Comparison of ENCODE assay signal across 11 mouse cellular contexts in genomic region chr4:25798412-25798811, GRCm38 (mm10). TPM values are rescaled to one million over a fixed set of nuclear protein-coding genes. Genes with fewer than 3 reads are reported as not detected.
DNase-seq lines count a peak whose midpoint lies in the region; ATAC-seq and TF ChIP-seq lines count a peak whose summit lies in the region.
"Had no signal": no experiment of that assay in that cellular context is flagged by ENCODE, and none has a peak within 500 bp of the region (broad histone marks: within the 10 kb centered on the region; RNA-seq: fewer than 3 reads in every experiment).

No protein-coding gene starts in this region.

- no peak for ATAC-seq in heart, embryonic 12.5 days (ENCODE audit: insufficient number of reproducible peaks, low FRiP score)
- ATAC-seq in heart, embryonic 11.5 days (replicated peaks; ENCODE audit: insufficient number of reproducible peaks, low FRiP score, low TSS enrichment) = no peak
- no peak for ATAC-seq in forebrain, embryonic 11.5 days (replicated peaks; ENCODE audit: low FRiP score)
- ATAC-seq in midbrain, embryonic 12.5 days (ENCODE audit: low FRiP score, low read depth) = no peak
- ATAC-seq in CD4-positive, CD25-positive, alpha-beta regulatory T cell, adult 4 months = no peak
- no peak for ATAC-seq in megakaryocyte progenitor cell, adult 5-6 weeks (replicated peaks; ENCODE audit: poor library complexity)
- ATAC-seq in intestine, embryonic 15.5 days = no peak

- H3K27me3 ChIP-seq in heart, embryonic 12.5 days (replicated peaks) = peaks cover 19% of the 10 kb centered on the region; the same call in 1 of the 2 replicates
- H3K27me3 ChIP-seq in heart, embryonic 11.5 days (ENCODE audit: control insufficient read depth, insufficient read depth, low read length) = peaks cover 13% of the 10 kb centered on the region; the same call in 1 of the 2 replicates
- H3K27me3 ChIP-seq in forebrain, embryonic 11.5 days (ENCODE audit: control insufficient read depth, insufficient read depth, low read length) = no peaks in the 10 kb centered on the region
- H3K27me3 ChIP-seq in midbrain, embryonic 12.5 days = peaks cover 2% of the 10 kb centered on the region; the same call in 1 of the 2 replicates
- peaks cover 17% of the 10 kb centered on the region for H3K27me3 ChIP-seq in intestine, embryonic 15.5 days (replicated peaks)

- no peaks in the 10 kb centered on the region for H3K9me3 ChIP-seq in heart, embryonic 12.5 days (replicated peaks)
- no peaks in the 10 kb centered on the region for H3K9me3 ChIP-seq in heart, embryonic 11.5 days (replicated peaks; ENCODE audit: control insufficient read depth, low read length)
- no peaks in the 10 kb centered on the region for H3K9me3 ChIP-seq in ES-E14 (ENCODE audit: control insufficient read depth, insufficient read depth, low read depth, low read length)
- H3K9me3 ChIP-seq in forebrain, embryonic 11.5 days (ENCODE audit: control insufficient read depth, low read length) = no peaks in the 10 kb centered on the region
- H3K9me3 ChIP-seq in midbrain, embryonic 12.5 days = no peaks in the 10 kb centered on the region
- H3K9me3 ChIP-seq in intestine, embryonic 15.5 days = no peaks in the 10 kb centered on the region

- no peak overlapping the region for H3K27ac ChIP-seq in heart, embryonic 12.5 days (ENCODE audit: poor library complexity, severe bottlenecking)
- H3K27ac ChIP-seq in heart, embryonic 11.5 days (ENCODE audit: low read depth, low read length) = no peak overlapping the region
- H3K27ac ChIP-seq in ES-E14 (ENCODE audit: insufficient read depth, low read depth, low read length, poor library complexity, severe bottlenecking) = no peak overlapping the region
- H3K27ac ChIP-seq in forebrain, embryonic 11.5 days (ENCODE audit: low read depth, low read length) = no peak overlapping the region
- no peak overlapping the region for H3K27ac ChIP-seq in midbrain, embryonic 12.5 days (replicated peaks)
- H3K27ac ChIP-seq in intestine, embryonic 15.5 days = no peak overlapping the region

- H3K9ac ChIP-seq in heart, embryonic 12.5 days = no peak overlapping the region
- H3K9ac ChIP-seq in heart, embryonic 11.5 days (ENCODE audit: low read depth, low read length) = no peak overlapping the region
- no peak overlapping the region for H3K9ac ChIP-seq in ES-E14 (ENCODE audit: insufficient read depth, low read depth, low read length, poor library complexity, severe bottlenecking)
- H3K9ac ChIP-seq in forebrain, embryonic 11.5 days (ENCODE audit: low read length) = peak overlapping the region; percentile 81
- peak overlapping the region; percentile 62; the same call in 1 of the 2 replicates for H3K9ac ChIP-seq in midbrain, embryonic 12.5 days (replicated peaks)
- H3K9ac ChIP-seq in intestine, embryonic 15.5 days = no peak overlapping the region

- peaks cover 9% of the 10 kb centered on the region; the same call in 1 of the 2 replicates for H3K4me1 ChIP-seq in heart, embryonic 12.5 days (replicated peaks)
- no peaks in the 10 kb centered on the region for H3K4me1 ChIP-seq in heart, embryonic 11.5 days (ENCODE audit: control insufficient read depth, insufficient read depth, low read length)
- peaks cover 0 to 27% of the 10 kb centered on the region in 2 experiments; a peak in 2 of 4 replicates for H3K4me1 ChIP-seq in ES-E14 (ENCODE audit: control insufficient read depth in 2 of 2, insufficient read depth in 2 of 2, low read length in 2 of 2, poor library complexity in 1 of 2)
- no peaks in the 10 kb centered on the region for H3K4me1 ChIP-seq in forebrain, embryonic 11.5 days (replicated peaks; ENCODE audit: control insufficient read depth, insufficient read depth, low read length)
- H3K4me1 ChIP-seq in midbrain, embryonic 12.5 days = peaks cover 10% of the 10 kb centered on the region; the same call in 1 of the 2 replicates
- no peaks in the 10 kb centered on the region for H3K4me1 ChIP-seq in intestine, embryonic 15.5 days (replicated peaks)

- in situ Hi-C loops in ES-E14 (cut with MboI; ENCODE audit: low sequenced_read_pairs in 2 of 2, unreplicated experiment in 2 of 2) = no loop called here

- no peak overlapping the region for H3K4me3 ChIP-seq in heart, embryonic 12.5 days
- no peak overlapping the region for H3K4me3 ChIP-seq in heart, embryonic 11.5 days (ENCODE audit: low read depth, low read length)
- peak overlapping the region; percentile 68 to 76 for H3K4me3 ChIP-seq in ES-E14 (ENCODE audit: insufficient read depth in 1 of 2, low read depth in 1 of 2, low read length in 2 of 2, poor library complexity in 1 of 2, severe bottlenecking in 1 of 2)
- H3K4me3 ChIP-seq in forebrain, embryonic 11.5 days (ENCODE audit: low read depth, low read length) = peak overlapping the region; percentile 67
- H3K4me3 ChIP-seq in midbrain, embryonic 12.5 days = peak overlapping the region; percentile 58
- no peak overlapping the region for H3K4me3 ChIP-seq in intestine, embryonic 15.5 days (replicated peaks)
- H3K4me3 ChIP-seq: erythroblast, embryonic 14.5 days had no signal

- peak overlapping the region; percentile 86 for H3K4me2 ChIP-seq in heart, embryonic 12.5 days
- H3K4me2 ChIP-seq in heart, embryonic 11.5 days = no peak overlapping the region
- peak overlapping the region; percentile 68 for H3K4me2 ChIP-seq in forebrain, embryonic 11.5 days (ENCODE audit: low read depth, low read length, severe bottlenecking)
- peak overlapping the region; percentile 64 for H3K4me2 ChIP-seq in midbrain, embryonic 12.5 days (replicated peaks)
- no peak overlapping the region for H3K4me2 ChIP-seq in intestine, embryonic 15.5 days (replicated peaks)

- H3K36me3 ChIP-seq in heart, embryonic 12.5 days = no peaks in the 10 kb centered on the region
- no peaks in the 10 kb centered on the region for H3K36me3 ChIP-seq in heart, embryonic 11.5 days (ENCODE audit: control insufficient read depth, insufficient read depth, low read length)
- H3K36me3 ChIP-seq in ES-E14 (ENCODE audit: control insufficient read depth, insufficient read depth, low read length, poor library complexity, severe bottlenecking) = no peaks in the 10 kb centered on the region
- H3K36me3 ChIP-seq in forebrain, embryonic 11.5 days (ENCODE audit: control insufficient read depth, insufficient read depth, low read length) = no peaks in the 10 kb centered on the region
- no peaks in the 10 kb centered on the region for H3K36me3 ChIP-seq in midbrain, embryonic 12.5 days
- no peaks in the 10 kb centered on the region for H3K36me3 ChIP-seq in intestine, embryonic 15.5 days

- DNase-seq in ES-E14 (ENCODE audit: low read depth, low spot score) = no peak
- no peak for DNase-seq in forebrain, embryonic 11.5 days (ENCODE audit: low spot score)
- DNase-seq: heart, postnatal 10 days; lung, postnatal 10 days had no signal

- WGBS in heart, embryonic 12.5 days = 17% methylated on average over 10 of the region's 10 CpGs
- 18% methylated on average over 10 of the region's 10 CpGs for WGBS in heart, embryonic 11.5 days (ENCODE audit: insufficient replicate concordance)
- WGBS in forebrain, embryonic 11.5 days = 7% methylated on average over 10 of the region's 10 CpGs
- WGBS in midbrain, embryonic 12.5 days = 16% methylated on average over 10 of the region's 10 CpGs
- WGBS in intestine, embryonic 15.5 days = 25% methylated on average over 10 of the region's 10 CpGs

TF ChIP-seq in ES-E14, 5 proteins besides CTCF, POLR2A, EP300 and RAD21:
- TF ChIP-seq ZC3H11A (IDR thresholded peaks at IDR 0.05; ENCODE audit: borderline replicate concordance, low read depth, low read length) (no peak), MAFK (IDR thresholded peaks at IDR 0.05; ENCODE audit: insufficient read depth, low read depth, low read length) (no peak), ZNF384 (IDR thresholded peaks at IDR 0.05; ENCODE audit: low read depth, low read length) (no peak), HCFC1 (IDR thresholded peaks at IDR 0.05; ENCODE audit: borderline replicate concordance, insufficient read depth, low read length) (no peak), CHD2 (IDR thresholded peaks at IDR 0.05; ENCODE audit: low read depth, low read length) (no peak)

RNA-seq across cellular contexts. Expression of gene Fut9, which starts 1.6 kb away (rescaled TPM):
- 0.03 and 0.06 TPM in 2 replicates for polyA plus RNA-seq in heart, embryonic 12.5 days (2016; fragmentation: Nextera tagmentation; extraction: Ambion mirVana)
- polyA plus RNA-seq in heart, embryonic 11.5 days (2014; fragmentation: Nextera tagmentation; extraction: Ambion mirVana) = 0.06 and 0.09 TPM in 2 replicates
- 4.8 and 8.6 TPM in 2 replicates for total RNA-seq in ES-E14 (2012; rRNA removed)
- polyA plus RNA-seq in forebrain, embryonic 11.5 days (2014; fragmentation: Nextera tagmentation; extraction: Ambion mirVana) = 8.5 and 10.0 TPM in 2 replicates
- 3.5 and 5.4 TPM in 2 replicates for polyA plus RNA-seq in midbrain, embryonic 12.5 days (2016; fragmentation: Nextera tagmentation; extraction: Ambion mirVana)
- polyA plus RNA-seq in CD4-positive, CD25-positive, alpha-beta regulatory T cell, adult 4 months (2017; shearing (Covaris generic)) = not detected
- not detected in 2 replicates for total RNA-seq in megakaryocyte progenitor cell, adult 5-6 weeks (2015)
- not detected in 2 replicates for total RNA-seq in megakaryocyte progenitor cell, adult 5-6 weeks (2017)
- polyA plus RNA-seq in intestine, embryonic 15.5 days (2015; fragmentation: Nextera tagmentation; extraction: Ambion mirVana) = 0.04 and 0.14 TPM in 2 replicates
- total RNA-seq: heart, postnatal 10 days had no signal
- polyA plus RNA-seq: erythroblast, embryonic 14.5 days had no signal

Comparison
In these comparisons a context has a peak if more than half of its experiments do, and no peak if none do; other contexts are left out.
1. H3K4me2 ChIP-seq: peak in heart, embryonic 12.5 days (single experiment), forebrain, embryonic 11.5 days (single experiment) and midbrain, embryonic 12.5 days (single experiment); none in heart, embryonic 11.5 days (single experiment) and intestine, embryonic 15.5 days (single experiment).
2. H3K4me3 ChIP-seq: peak in ES-E14 (2 of 2), forebrain, embryonic 11.5 days (single experiment) and midbrain, embryonic 12.5 days (single experiment); none in heart, embryonic 12.5 days (single experiment), heart, embryonic 11.5 days (single experiment) and intestine, embryonic 15.5 days (single experiment).
3. H3K9ac ChIP-seq: peak in forebrain, embryonic 11.5 days (single experiment) and midbrain, embryonic 12.5 days (single experiment); none in heart, embryonic 12.5 days (single experiment), heart, embryonic 11.5 days (single experiment), ES-E14 (single experiment) and intestine, embryonic 15.5 days (single experiment).